Mouse (Mus musculus) adrenal gland, postnatal 36 days (tissue): ENCODE data around the gene Olfr228. TPM values are rescaled to one million over a fixed set of nuclear protein-coding genes. Genes with fewer than 3 reads are reported as not detected.
"Not testable (repeated sequence)": the region's sequence is repeated elsewhere in the genome, so short reads cannot be mapped to it uniquely, and the experiment has no call there.

ENCODE experiments used
- DNase-seq, 2 experiments: peaks; one replicate each; pipeline ENCODE4 v3.0.0; 2021; ENCODE audit warnings: mixed read lengths in 1 of 2
- long read RNA-seq, 2 experiments: library from polyadenylated mRNA; stranded (forward); transcript quantifications; one replicate each; pipeline ENCODE4 v2.0.0; 2021; ENCODE audit warnings: borderline sequencing depth in 2 of 2
- total RNA-seq, 2 experiments: library from RNA; stranded (reverse); gene quantifications; 2 replicates each; pipeline ENCODE4 v1.2.3; 2021

Gene Olfr228
- not detected for total RNA-seq
- long read RNA-seq, experiment 1: 0 reads
- long read RNA-seq, experiment 2: 0 reads

DNA sequence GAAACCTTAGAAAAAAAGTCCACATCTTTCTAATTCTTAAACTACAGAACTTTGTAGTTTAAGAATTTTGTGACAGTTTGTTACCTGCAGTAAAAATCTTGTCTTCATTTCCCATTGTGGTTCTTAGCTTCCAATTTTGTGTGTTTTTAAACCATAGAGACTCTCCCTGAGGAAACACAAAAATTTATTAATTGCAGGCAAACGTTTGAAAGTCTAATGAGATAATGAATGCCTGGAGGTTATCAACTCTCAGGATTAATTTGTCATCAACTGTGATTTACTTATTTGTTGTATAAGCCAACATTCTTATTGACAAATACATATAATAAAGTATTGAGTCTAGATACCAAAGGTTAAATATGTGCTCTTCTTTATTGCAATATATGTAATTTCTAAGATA is at the start of gene Olfr228:
Olfr228 (minus strand) TSS at position 101 of the 400 bp plus-strand sequence.
- DNase-seq: no peak

DNA sequence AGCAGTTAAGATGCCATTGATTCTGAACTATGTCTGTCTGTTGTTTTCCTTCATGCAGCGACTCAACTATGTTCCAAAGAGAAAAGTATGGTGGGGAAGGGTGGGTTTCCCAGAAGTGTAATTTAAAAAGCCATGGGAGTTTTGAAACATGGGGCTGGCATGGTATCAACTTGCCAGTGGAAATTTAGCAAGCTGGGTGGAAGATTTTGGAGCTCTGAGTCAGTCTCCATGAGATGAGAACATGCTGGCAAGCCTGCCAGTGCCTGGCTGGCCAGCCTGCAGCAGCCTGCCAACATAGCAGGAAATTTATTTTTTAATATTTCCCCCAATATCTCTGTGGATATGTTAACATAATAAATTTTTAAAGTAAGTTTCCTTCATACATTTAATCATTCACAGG is 43.8 kb upstream of the Olfr228 start:
- no peak for DNase-seq

DNA sequence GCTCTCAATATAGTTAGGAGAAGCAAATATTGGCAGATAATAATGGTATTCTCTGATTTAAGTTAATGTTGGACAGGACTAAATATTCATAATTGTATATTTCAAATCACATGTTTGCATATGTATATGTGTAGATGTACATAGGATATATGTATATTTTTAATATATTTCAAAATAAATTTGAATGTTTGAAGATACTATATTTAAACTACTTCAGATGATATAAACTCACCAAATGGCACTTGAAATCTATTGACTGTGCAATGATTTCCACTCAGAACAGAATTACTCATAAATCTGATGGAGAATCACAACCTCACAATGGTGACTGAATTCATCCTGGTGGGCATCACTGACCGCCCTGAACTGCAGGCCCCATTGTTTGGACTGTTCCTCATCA is 21.0 kb upstream of the Olfr228 start, which contains the start of gene Olfr1076:
Olfr1076 (plus strand) TSS at position 301 of the 400 bp plus-strand sequence.
- DNase-seq: no peak

DNA sequence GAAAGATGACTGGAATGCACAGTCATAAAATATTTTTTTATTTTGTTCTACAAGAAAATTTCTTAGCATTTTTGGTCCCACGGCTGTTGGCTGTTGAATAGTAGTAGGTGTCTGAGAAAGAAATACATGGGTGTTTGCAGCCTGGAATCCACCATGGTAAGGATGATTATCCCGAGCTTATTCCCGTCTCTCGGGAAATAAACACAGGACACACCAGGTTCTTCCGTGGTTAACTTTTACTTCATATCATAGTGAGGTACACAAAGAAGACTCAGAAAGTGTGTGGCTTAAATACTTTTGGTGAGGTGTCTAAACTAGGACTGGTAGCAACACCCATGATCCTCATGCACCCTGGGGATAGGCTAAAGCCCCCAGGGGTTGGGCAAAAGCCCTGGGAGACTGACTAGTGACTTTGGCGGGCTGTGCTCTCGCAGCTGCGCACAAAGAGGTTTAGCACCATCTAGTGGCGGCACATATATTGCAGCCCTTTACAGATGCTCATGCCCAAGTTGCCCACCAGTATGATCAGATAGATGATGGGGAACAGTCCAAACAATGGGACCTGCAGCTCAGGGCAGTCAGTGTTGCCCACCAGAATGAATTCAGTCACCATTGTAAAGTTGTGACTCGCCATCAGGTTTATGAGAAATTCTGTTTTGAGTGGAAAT is 22.6 kb downstream of the Olfr228 start:
- DNase-seq: peak; percentile 35 to 47

DNA sequence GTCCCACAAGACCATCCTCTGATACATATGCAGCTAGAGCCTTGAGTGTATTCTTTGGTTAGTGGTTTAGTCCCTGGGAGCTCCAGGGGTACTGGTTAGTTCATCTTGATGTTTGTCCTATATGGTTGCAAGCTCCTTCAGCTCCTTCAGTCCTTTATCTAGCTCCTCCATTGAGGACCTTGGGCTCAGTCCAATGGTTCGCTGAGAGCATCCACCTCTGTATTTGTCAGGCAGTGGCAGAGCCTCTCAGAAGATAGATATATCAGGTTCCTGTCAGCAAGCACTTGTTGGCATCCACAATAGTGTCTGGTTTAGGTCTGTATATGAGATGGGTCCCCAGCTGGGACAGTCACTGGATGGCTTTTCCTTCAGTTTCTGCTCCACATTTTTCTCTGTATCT is 26.8 kb downstream of the Olfr228 start:
- DNase-seq: no peak

DNA sequence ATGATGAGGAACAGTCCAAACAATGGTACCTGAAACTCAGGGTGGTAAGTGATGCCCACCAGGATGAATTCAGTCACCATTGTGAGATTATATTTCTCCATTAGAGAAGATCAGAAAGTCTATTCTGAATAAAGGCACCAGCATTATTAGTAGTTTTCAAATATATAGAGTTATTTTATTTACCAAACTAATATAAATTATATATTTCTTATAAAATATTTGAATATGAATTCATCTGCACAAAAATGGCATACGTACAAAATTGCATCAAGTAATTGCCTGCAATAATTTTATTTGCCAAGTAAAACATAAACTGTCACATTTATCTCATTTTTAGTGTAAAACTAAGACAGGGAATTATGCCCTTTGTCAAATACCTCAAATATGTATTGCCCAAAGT is 31.0 kb downstream of the Olfr228 start, which contains the start of gene Olfr1066:
Olfr1066 (minus strand) TSS at position 101 of the 400 bp plus-strand sequence.
- DNase-seq: no peak

DNA sequence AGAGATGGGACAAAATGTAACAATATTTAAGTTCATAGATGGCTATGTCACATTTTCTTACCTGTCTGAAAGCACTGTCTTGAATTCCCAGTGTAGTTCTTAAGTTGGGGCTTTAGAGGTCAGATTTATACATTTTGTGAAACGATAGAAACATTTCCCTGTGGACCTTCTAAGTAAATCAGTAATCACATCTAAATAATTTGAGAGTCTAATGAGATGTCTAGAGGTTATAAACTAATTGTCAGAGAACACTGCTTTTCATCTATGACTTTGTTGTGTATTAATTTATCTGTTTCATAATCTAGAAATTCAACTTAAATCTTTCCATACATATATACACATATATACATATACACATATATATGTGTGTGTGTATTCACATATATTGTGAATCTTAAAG is 36.7 kb downstream of the Olfr228 start, which contains the start of gene Olfr1065:
Olfr1065 (minus strand) TSS at position 101 of the 400 bp plus-strand sequence.
- DNase-seq: not testable (repeated sequence)

DNA sequence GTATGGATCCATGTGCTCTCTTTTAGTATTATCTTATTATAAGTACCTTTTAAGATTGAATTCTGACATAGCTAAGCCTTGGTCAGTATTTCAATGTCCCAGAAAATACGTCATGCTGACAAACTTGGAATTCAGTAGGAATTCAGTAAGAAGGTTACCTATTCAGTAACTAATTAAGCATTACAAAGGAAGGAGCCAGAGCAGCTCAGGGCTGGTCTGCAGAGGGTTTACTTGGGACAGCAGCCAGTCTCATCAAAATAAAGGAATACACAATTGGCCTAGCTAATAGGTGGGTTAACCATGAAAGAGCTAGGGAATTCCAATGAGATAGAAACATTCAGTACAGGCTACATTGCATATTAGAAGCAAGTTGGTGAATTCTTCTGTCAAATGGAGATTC is 45.1 kb downstream of the Olfr228 start:
- DNase-seq: not testable (repeated sequence)

Other genes starting within 250 kb of the Olfr228 start
- not detected for gene Olfr1048, start 247.1 kb downstream of the Olfr228 start, total RNA-seq
- not detected for gene Olfr1049, start 229.1 kb downstream of the Olfr228 start, total RNA-seq
- gene Olfr1051, start 208.3 kb downstream of the Olfr228 start, total RNA-seq: not detected
- not detected for gene Olfr1052, start 194.9 kb downstream of the Olfr228 start, total RNA-seq
- not detected for gene Olfr1053, start 172.1 kb downstream of the Olfr228 start, total RNA-seq
- not detected for gene Olfr1054, start 152.0 kb downstream of the Olfr228 start, total RNA-seq
- not detected for gene Olfr1055, start 137.1 kb downstream of the Olfr228 start, total RNA-seq
- gene Olfr1056, start 124.9 kb downstream of the Olfr228 start, total RNA-seq: not detected
- gene Olfr1057, start 109.0 kb downstream of the Olfr228 start, total RNA-seq: not detected
- not detected for gene Olfr1058, start 98.8 kb downstream of the Olfr228 start, total RNA-seq
- not detected for gene Olfr1061, start 73.3 kb downstream of the Olfr228 start, total RNA-seq
- gene Olfr1062, start 60.6 kb downstream of the Olfr228 start, total RNA-seq: not detected
- gene Olfr1065, start 36.8 kb downstream of the Olfr228 start, total RNA-seq: not detected
- not detected for gene Olfr1066, start 31.1 kb downstream of the Olfr228 start, total RNA-seq
- not detected for gene Olfr1076, start 21.1 kb upstream of the Olfr228 start, total RNA-seq
- gene Olfr1079, start 55.1 kb upstream of the Olfr228 start, total RNA-seq: not detected
- not detected for gene Olfr1080, start 70.8 kb upstream of the Olfr228 start, total RNA-seq
- not detected for gene Olfr1082, start 111.6 kb upstream of the Olfr228 start, total RNA-seq
- gene Olfr1084, start 152.3 kb upstream of the Olfr228 start, total RNA-seq: not detected
- not detected for gene Olfr1085, start 174.6 kb upstream of the Olfr228 start, total RNA-seq
- not detected for gene Olfr1086, start 192.7 kb upstream of the Olfr228 start, total RNA-seq
- not detected for gene Olfr1087, start 211.0 kb upstream of the Olfr228 start, total RNA-seq
- gene Olfr1089, start 246.3 kb upstream of the Olfr228 start, total RNA-seq: not detected